Mouse (Mus musculus): ENCODE measurements at regions not wholly inside any gene's neighbourhood (a gene's known extent, or its start where the extent isn't known, plus 50 kb on each side); places are given as distances from the start of the nearest gene placed in this dataset.

DNA sequence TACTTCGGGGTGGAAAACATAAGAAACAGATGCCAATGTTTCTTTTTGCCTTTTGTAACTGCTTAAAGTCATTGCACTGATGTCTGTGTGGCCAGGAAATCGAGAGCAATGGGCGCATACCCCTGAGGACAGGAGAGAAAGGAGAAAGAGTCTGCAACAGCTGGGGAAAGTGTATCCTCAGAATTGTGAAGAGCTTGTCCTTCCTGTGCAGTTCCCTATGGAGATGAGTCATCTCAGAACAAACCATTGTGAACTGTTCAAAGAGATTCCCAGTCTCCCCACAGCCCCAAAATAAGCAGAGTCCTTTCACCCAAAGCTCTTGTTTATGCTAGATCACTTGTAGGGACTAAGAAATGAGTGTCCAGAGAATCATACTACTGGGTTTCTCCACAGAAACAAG is 343.3 kb downstream of the Rnd3 start:
- no peak for TF ChIP-seq POLR2A (IDR thresholded peaks at IDR 0.05; ENCODE audit: low read depth, low read length)
- TF ChIP-seq CTCF (IDR thresholded peaks at IDR 0.05; ENCODE audit: borderline replicate concordance, insufficient read depth, low read length), result no peak
